Mouse (Mus musculus): ENCODE results near the gene Ms4a4d.

GRCm38 (mm10) chr19:11501326-11501725 lies 35.3 kb upstream of the Ms4a4d start:
- TF ChIP-seq POLR2A (IDR thresholded peaks at IDR 0.05; ENCODE audit: control insufficient read depth, extremely low read depth, insufficient read depth, low read length, poor library complexity): no peak
- TF ChIP-seq CTCF (IDR thresholded peaks at IDR 0.05; ENCODE audit: borderline replicate concordance, control insufficient read depth, extremely low read depth, insufficient read depth, low read length, poor library complexity): no peak

All from thymus, adult 2 months (tissue).